Mouse (Mus musculus): ENCODE measurements at regions not wholly inside any gene's neighbourhood (a gene's known extent, or its start where the extent isn't known, plus 50 kb on each side); places are given as distances from the start of the nearest gene placed in this dataset.

DNA sequence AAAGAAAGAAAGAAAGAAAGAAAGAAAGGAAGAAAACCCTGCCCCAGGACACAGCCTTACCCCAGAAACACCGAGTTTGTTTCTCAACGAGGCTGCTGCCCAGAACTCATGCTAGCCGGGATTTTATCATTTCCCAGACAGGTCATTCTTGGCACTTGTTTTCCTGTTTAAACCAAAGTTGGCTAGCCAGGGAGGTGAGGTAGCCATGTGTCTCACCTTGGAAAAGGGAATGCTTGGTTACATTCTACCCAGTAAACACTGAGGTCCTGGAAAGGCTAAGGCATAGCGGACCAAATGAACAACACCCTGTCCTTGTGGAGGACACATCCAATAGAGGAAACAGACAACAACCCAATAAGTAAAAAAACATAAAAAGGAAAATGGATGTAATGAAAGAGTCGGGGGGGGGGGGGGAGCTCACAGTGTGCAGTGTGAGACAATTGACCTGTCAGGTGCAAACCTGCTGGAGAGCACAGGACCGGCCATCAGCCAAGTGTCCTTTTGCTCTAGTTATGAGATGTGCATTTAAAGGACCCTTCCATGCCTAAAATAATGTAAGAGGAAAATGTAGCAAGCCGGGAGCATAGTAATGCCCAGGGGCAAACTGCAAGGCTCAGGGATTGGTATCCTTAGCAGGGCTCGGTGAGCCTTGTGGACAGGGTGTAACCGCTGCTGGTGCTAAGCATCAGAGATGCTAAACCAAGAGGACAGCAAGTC, 78.2 kb upstream of the Fzd7 start:
- ATAC-seq (ENCODE audit: insufficient number of reproducible peaks, low FRiP score, low TSS enrichment, low read depth) = no peak
- H3K27ac ChIP-seq (replicated peaks; ENCODE audit: low read depth, low read length) = no peak overlapping the region

DNA sequence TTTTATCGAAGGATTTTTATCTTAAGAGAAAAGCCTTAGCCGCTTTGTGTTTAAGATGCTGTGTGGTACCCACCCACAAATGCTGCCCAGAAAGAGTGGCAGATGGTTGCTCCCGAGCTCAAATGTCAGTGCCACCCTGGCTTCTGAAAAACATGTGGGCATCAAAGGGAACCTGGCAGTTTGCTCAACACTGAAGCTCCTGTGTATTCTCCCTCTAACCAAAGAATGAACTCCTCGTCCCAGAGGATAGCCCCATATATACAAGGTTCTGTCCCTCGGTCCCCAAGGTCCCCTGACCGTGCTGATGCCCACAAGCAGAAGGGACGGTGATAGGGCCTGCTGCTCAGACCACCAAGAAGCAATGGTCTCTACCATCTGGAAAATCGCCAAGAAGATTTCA, 76.9 kb upstream of the Fzd7 start:
- H3K9me3 ChIP-seq (ENCODE audit: control insufficient read depth, low read length) = no peaks in the 10 kb centered on the region
- no peak overlapping the region for H3K4me2 ChIP-seq (ENCODE audit: low read depth, severe bottlenecking)
- H3K27me3 ChIP-seq (ENCODE audit: control insufficient read depth, insufficient read depth, low read length) = no peaks in the 10 kb centered on the region
- H3K27ac ChIP-seq (replicated peaks; ENCODE audit: low read depth, low read length) = no peak overlapping the region
- WGBS = 78% methylated on average over 8 of the region's 8 CpGs
- no peaks in the 10 kb centered on the region for H3K4me1 ChIP-seq (ENCODE audit: control insufficient read depth, insufficient read depth, low read length)
- no peaks in the 10 kb centered on the region for H3K36me3 ChIP-seq (ENCODE audit: control insufficient read depth, insufficient read depth, low read length)
- no peak overlapping the region for H3K9ac ChIP-seq (ENCODE audit: low read length)
- H3K4me3 ChIP-seq (ENCODE audit: low read depth, low read length) = no peak overlapping the region
- ATAC-seq (ENCODE audit: insufficient number of reproducible peaks, low FRiP score, low TSS enrichment, low read depth) (no peak), DNase-seq (ENCODE audit: low spot score) (no peak)

More for the DNA sequence above, 78.2 kb upstream of the Fzd7 start:
- no peaks in the 10 kb centered on the region for H3K36me3 ChIP-seq (ENCODE audit: control insufficient read depth, insufficient read depth, low read length)
- H3K4me3 ChIP-seq (ENCODE audit: low read depth, low read length) = no peak overlapping the region
- WGBS = 88% methylated on average over 9 of the region's 9 CpGs
- H3K4me2 ChIP-seq (ENCODE audit: low read depth, severe bottlenecking) = no peak overlapping the region
- no peak overlapping the region for H3K9ac ChIP-seq (ENCODE audit: low read length)
- H3K27me3 ChIP-seq (ENCODE audit: control insufficient read depth, insufficient read depth, low read length) = no peaks in the 10 kb centered on the region
- DNase-seq (ENCODE audit: low spot score) = no peak
- H3K9me3 ChIP-seq (ENCODE audit: control insufficient read depth, low read length) = no peaks in the 10 kb centered on the region
- 0 out of 2 replicates have a peak, but pooled peaks cover 3% of the 10 kb centered on the region for H3K4me1 ChIP-seq (ENCODE audit: control insufficient read depth, insufficient read depth, low read length)

DNA sequence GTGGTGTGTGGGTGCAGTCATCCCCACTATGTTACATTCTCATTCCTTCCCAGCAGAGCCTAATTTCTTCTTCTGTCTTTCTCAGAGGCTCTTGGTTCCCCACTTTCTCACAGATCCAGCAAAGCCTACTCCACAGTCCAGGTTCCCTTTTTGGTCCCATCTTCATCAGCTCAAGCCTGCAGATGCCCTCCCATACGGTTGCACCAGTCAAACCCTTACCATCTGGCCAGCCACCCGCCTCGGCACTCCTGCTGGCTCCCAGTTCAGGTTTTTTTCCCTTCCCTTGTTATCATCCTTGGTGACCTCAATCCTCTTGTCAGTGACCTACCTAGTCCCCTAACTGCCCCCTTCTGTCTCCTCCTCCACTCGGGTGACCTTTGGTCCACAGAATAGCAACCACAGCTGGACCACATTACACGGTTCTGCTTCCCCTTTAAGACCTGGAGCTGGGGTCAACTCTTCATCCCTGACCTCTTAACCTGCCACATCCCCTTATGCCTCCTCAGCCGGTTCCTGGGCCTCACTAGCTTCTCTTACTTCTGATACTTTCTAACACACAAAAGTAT, 75.4 kb upstream of the Fzd7 start:
- Histone ChIP-seq H3K27ac (replicated peaks; ENCODE audit: low read depth, low read length) (no peak overlapping the region), H3K4me2 (ENCODE audit: low read depth, severe bottlenecking) (no peak overlapping the region), H3K9ac (ENCODE audit: low read length) (no peak overlapping the region), H3K4me3 (ENCODE audit: low read depth, low read length) (no peak overlapping the region), H3K9me3 (ENCODE audit: control insufficient read depth, low read length) (no peaks in the 10 kb centered on the region), H3K4me1 (ENCODE audit: control insufficient read depth, insufficient read depth, low read length) (no peaks in the 10 kb centered on the region), H3K36me3 (ENCODE audit: control insufficient read depth, insufficient read depth, low read length) (no peaks in the 10 kb centered on the region), H3K27me3 (ENCODE audit: control insufficient read depth, insufficient read depth, low read length) (no peaks in the 10 kb centered on the region)
- WGBS = 10% methylated on average over 6 of the region's 6 CpGs
- ATAC-seq (ENCODE audit: insufficient number of reproducible peaks, low FRiP score, low TSS enrichment, low read depth) = no peak
- no peak for DNase-seq (ENCODE audit: low spot score)

DNA sequence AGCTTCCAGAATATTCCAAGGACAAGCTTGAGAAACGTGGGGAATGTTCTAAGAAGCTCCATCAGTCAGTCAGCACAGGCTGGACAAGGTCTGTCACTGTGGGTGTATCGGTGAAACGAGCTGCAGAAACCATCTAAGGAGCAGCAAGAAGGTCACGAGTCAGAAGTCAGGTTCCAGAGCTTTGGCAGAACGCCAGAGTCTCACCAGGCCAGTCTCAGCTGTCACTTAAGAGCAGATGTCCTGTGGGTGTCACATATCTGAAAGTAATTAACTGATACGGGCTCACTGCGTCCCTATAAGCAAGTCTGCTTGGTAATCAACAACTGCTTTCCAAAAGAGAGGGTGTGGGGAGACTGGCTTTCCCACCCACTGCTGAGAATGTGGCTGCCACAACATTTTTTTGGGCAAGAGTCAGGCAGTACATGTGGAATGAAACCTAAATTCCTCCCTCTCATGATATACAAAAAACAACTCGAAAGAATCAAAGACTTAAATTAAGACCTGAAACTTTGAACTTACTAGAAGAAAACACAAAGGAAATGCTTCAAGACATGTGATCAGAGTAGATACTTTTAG, 72.6 kb upstream of the Fzd7 start:
- H3K4me2 ChIP-seq (ENCODE audit: low read depth, severe bottlenecking) = no peak overlapping the region
- no peak for ATAC-seq (ENCODE audit: insufficient number of reproducible peaks, low FRiP score, low TSS enrichment, low read depth)

DNA sequence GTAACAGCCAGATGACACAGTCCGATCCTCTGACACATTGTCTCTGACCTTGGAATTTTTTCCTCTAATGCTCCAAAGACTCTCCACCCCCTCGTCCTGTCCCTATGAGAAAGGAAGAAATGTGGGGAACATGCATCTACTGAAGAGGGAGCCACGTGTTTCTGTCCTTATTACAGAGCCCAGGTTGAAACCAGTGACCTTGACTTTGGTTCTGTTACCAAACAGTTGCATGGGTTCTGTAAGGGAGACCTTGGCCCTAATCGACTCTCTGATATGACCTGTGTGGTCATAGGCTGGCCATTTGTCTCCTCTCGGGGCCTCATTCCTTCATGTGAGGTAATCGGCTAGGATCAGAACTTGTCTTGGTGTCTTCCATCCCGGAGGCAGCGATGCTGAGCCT, 69.0 kb upstream of the Fzd7 start:
- ATAC-seq (ENCODE audit: insufficient number of reproducible peaks, low FRiP score, low TSS enrichment, low read depth) (no peak), DNase-seq (ENCODE audit: low spot score) (no peak)
- no peak overlapping the region for H3K27ac ChIP-seq (replicated peaks; ENCODE audit: low read depth, low read length)
- H3K4me3 ChIP-seq (ENCODE audit: low read depth, low read length) = no peak overlapping the region
- no peaks in the 10 kb centered on the region for H3K9me3 ChIP-seq (ENCODE audit: control insufficient read depth, low read length)
- H3K27me3 ChIP-seq (ENCODE audit: control insufficient read depth, insufficient read depth, low read length) = no peaks in the 10 kb centered on the region
- H3K36me3 ChIP-seq (ENCODE audit: control insufficient read depth, insufficient read depth, low read length) = no peaks in the 10 kb centered on the region
- WGBS = 91% methylated on average over 8 of the region's 8 CpGs
- H3K4me2 ChIP-seq (ENCODE audit: low read depth, severe bottlenecking) = no peak overlapping the region
- H3K4me1 ChIP-seq (ENCODE audit: control insufficient read depth, insufficient read depth, low read length) = 0 out of 2 replicates have a peak, but pooled peaks cover 2% of the 10 kb centered on the region
- no peak overlapping the region for H3K9ac ChIP-seq (ENCODE audit: low read length)

More for the DNA sequence above, 72.6 kb upstream of the Fzd7 start:
- Histone ChIP-seq H3K27me3 (ENCODE audit: control insufficient read depth, insufficient read depth, low read length) (no peaks in the 10 kb centered on the region), H3K9ac (ENCODE audit: low read length) (no peak overlapping the region), H3K4me3 (ENCODE audit: low read depth, low read length) (no peak overlapping the region), H3K36me3 (ENCODE audit: control insufficient read depth, insufficient read depth, low read length) (no peaks in the 10 kb centered on the region), H3K9me3 (ENCODE audit: control insufficient read depth, low read length) (no peaks in the 10 kb centered on the region), H3K27ac (replicated peaks; ENCODE audit: low read depth, low read length) (no peak overlapping the region), H3K4me1 (ENCODE audit: control insufficient read depth, insufficient read depth, low read length) (no peaks in the 10 kb centered on the region)
- 13% methylated on average over 8 of the region's 8 CpGs for WGBS
- peak; percentile 40 for DNase-seq (ENCODE audit: low spot score)

DNA sequence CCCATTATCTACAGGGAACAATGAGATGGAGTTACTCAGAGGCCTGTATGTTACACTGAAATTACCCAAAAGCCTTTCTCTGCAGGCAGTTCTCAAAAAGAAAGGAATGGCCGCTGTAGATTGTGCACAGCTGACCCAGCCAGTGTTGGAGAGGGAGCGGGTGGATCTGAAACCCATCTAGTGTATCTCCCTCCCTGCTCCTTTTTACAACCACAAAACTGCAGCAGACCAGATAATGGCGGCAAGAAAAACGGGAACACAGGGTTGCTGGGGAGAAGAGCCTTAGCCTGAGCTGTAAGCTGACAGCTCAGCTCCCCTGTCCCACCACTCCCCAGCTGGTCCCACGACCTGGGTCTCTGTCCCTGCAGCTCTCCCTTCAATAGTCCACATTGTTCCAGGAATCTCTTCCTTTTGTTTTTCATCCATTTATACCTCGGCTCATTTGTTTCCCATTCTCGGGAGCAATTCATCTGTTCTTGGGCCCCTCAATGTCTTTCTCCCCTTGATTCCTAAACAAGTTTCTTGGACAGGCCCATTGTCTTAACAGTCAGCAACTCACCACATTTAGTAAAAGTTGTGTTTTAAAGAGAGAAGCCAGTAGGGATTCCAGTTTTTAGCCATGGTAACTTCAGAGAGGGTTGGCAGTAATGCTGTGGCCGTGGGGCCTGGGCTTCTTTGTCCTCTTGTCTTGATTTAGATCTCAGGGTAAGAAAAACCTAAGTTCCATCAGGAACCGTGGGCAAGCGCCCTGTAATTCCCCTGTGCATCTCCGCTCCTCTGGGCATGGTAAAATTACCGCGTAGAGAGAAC, 67.6 kb upstream of the Fzd7 start:
- Histone ChIP-seq H3K4me3 (ENCODE audit: low read depth, low read length) (no peak overlapping the region), H3K9me3 (ENCODE audit: control insufficient read depth, low read length) (no peaks in the 10 kb centered on the region), H3K36me3 (ENCODE audit: control insufficient read depth, insufficient read depth, low read length) (no peaks in the 10 kb centered on the region), H3K27ac (replicated peaks; ENCODE audit: low read depth, low read length) (no peak overlapping the region), H3K27me3 (ENCODE audit: control insufficient read depth, insufficient read depth, low read length) (no peaks in the 10 kb centered on the region), H3K9ac (ENCODE audit: low read length) (no peak overlapping the region), H3K4me2 (ENCODE audit: low read depth, severe bottlenecking) (no peak overlapping the region), H3K4me1 (ENCODE audit: control insufficient read depth, insufficient read depth, low read length) (0 out of 2 replicates have a peak, but pooled peaks cover 2% of the 10 kb centered on the region)
- ATAC-seq (ENCODE audit: insufficient number of reproducible peaks, low FRiP score, low TSS enrichment, low read depth) (no peak), DNase-seq (ENCODE audit: low spot score) (no peak)
- 75% methylated on average over 13 of the region's 13 CpGs for WGBS

DNA sequence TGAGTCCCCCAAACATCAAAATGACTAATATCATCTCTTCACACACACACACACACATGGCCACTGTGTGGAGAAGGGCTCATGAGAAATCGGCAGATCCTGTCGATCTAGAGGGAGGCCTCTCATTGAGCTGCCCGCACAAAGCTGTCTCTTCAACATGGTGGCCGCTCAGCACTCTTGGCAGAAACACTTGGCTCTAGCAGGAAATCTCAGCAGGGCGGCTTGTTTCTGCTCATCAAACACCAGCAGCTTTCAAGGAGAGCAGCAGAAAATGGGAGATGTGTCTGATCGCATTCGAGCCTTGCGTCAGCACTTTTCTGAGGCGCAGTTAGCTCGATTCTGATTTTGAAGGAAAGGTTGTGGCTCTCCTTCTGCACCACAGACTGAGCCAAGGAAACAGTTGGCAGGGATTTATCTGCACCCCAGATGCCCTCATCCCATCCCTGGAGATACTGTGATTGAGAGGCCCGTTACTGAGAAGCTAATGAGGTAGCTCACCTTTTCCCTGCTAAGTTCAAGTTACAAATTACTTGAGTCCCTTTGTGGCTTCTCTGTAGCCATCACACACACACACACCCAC, 66.4 kb upstream of the Fzd7 start:
- H3K9ac ChIP-seq (ENCODE audit: low read length) = no peak overlapping the region
- H3K4me3 ChIP-seq (ENCODE audit: low read depth, low read length) = no peak overlapping the region
- no peaks in the 10 kb centered on the region for H3K27me3 ChIP-seq (ENCODE audit: control insufficient read depth, insufficient read depth, low read length)
- no peaks in the 10 kb centered on the region for H3K9me3 ChIP-seq (ENCODE audit: control insufficient read depth, low read length)
- WGBS = 88% methylated on average over 11 of the region's 11 CpGs
- H3K4me1 ChIP-seq (ENCODE audit: control insufficient read depth, insufficient read depth, low read length) = 0 out of 2 replicates have a peak, but pooled peaks cover 2% of the 10 kb centered on the region
- H3K36me3 ChIP-seq (ENCODE audit: control insufficient read depth, insufficient read depth, low read length) = no peaks in the 10 kb centered on the region
- no peak overlapping the region for H3K4me2 ChIP-seq (ENCODE audit: low read depth, severe bottlenecking)
- no peak for DNase-seq (ENCODE audit: low spot score)
- ATAC-seq (ENCODE audit: insufficient number of reproducible peaks, low FRiP score, low TSS enrichment, low read depth) = no peak
- H3K27ac ChIP-seq (replicated peaks; ENCODE audit: low read depth, low read length) = no peak overlapping the region

DNA sequence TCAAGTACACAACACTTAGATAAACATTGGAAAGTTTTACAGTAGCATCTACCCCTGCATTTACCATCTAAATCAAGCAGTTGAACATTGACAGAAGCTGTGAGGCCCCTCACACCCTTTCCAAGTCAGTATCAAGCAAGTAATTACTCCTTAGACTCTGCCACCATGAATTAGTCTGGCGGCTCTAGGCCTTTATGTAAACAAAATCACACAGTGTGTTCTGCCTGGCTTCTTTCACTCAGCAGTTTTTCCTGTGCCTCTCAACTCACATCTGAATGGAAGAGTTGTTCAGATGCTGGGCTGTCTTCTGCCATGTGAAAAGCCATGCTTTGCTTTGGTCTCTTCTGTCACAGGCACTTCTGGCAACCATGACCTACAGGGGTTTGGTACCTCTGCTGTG, 64.9 kb upstream of the Fzd7 start:
- Histone ChIP-seq H3K9me3 (ENCODE audit: control insufficient read depth, low read length) (no peaks in the 10 kb centered on the region), H3K4me2 (ENCODE audit: low read depth, severe bottlenecking) (no peak overlapping the region), H3K36me3 (ENCODE audit: control insufficient read depth, insufficient read depth, low read length) (no peaks in the 10 kb centered on the region), H3K4me1 (ENCODE audit: control insufficient read depth, insufficient read depth, low read length) (0 out of 2 replicates have a peak, but pooled peaks cover 2% of the 10 kb centered on the region), H3K4me3 (ENCODE audit: low read depth, low read length) (no peak overlapping the region), H3K27ac (replicated peaks; ENCODE audit: low read depth, low read length) (no peak overlapping the region), H3K9ac (ENCODE audit: low read length) (no peak overlapping the region), H3K27me3 (ENCODE audit: control insufficient read depth, insufficient read depth, low read length) (no peaks in the 10 kb centered on the region)
- 27% methylated on average over 1 of the region's 1 CpGs for WGBS
- no peak for ATAC-seq (ENCODE audit: insufficient number of reproducible peaks, low FRiP score, low TSS enrichment, low read depth)
- DNase-seq (ENCODE audit: low spot score) = no peak

Data from limb, embryonic 11.5 days (tissue).